Mouse (Mus musculus) heart, embryonic 16.5 days (tissue): ENCODE results near the gene Epb41. TPM values are rescaled to one million over a fixed set of nuclear protein-coding genes. Genes with fewer than 3 reads are reported as not detected.
A peak's percentile ranks its signal among the peaks of the same experiment; 100 is the strongest.

Experiments used
- ATAC-seq: fragments of 200-750 bp; cut with Nextera tagmentation; replicated peaks from 2 replicates; pipeline ENCODE4 v1.8.0; 2017; ENCODE audit warnings: moderate number of reproducible peaks; ENCODE audit not compliant: insufficient read depth, low FRiP score; ENCODE audit errors: extremely low read depth
- H3K27ac ChIP-seq: fragments of 300-500 bp; sonication (generic); 2 replicates; pipeline ENCODE4 v1.5.1; 2014; ENCODE audit warnings: mild to moderate bottlenecking, low read length, control low read depth, moderate library complexity
- H3K27me3 ChIP-seq: fragments of 300-500 bp; sonication (generic); 2 replicates; pipeline ENCODE4 v1.6.1; 2014; ENCODE audit warnings: low read length, mixed read lengths; ENCODE audit not compliant: control insufficient read depth, insufficient read depth
- H3K36me3 ChIP-seq: fragments of 300-500 bp; sonication (generic); 2 replicates; pipeline ENCODE4 v1.6.1; 2014; ENCODE audit not compliant: control insufficient read depth, insufficient read depth
- H3K4me1 ChIP-seq: fragments of 300-500 bp; sonication (generic); 2 replicates; pipeline ENCODE4 v1.6.1; 2014; ENCODE audit warnings: low read length, mixed read lengths; ENCODE audit not compliant: control insufficient read depth, insufficient read depth
- H3K4me2 ChIP-seq: fragments of 300-500 bp; sonication (generic); 2 replicates; pipeline ENCODE4 v1.6.1; 2014; ENCODE audit warnings: low read depth, mild to moderate bottlenecking, control low read depth, low read length
- H3K4me3 ChIP-seq: fragments of 300-500 bp; sonication (generic); 2 replicates; pipeline ENCODE4 v1.5.1; 2014; ENCODE audit warnings: mild to moderate bottlenecking, control low read depth, low read length
- H3K9ac ChIP-seq: fragments of 300-500 bp; sonication (generic); 2 replicates; pipeline ENCODE4 v1.6.1; 2014; ENCODE audit warnings: low read length, control low read depth
- H3K9me3 ChIP-seq: fragments of 300-500 bp; sonication (generic); replicated peaks from 2 replicates; pipeline ENCODE4 v1.6.1; 2016; ENCODE audit warnings: low read length; ENCODE audit not compliant: control insufficient read depth
- WGBS: fragments of 180-500 bp; shearing (Covaris S2); extraction: QIAGEN DNeasy Blood & Tissue Kit; methylation state at CpG from one replicate; pipeline ENCODE4 v1.1.7; 2014; 5-methylcytosine and 5-hydroxymethylcytosine counted together
- polyA plus RNA-seq: library from polyadenylated mRNA; unstranded; fragments of >200 nt; fragmentation: Nextera tagmentation; extraction: Ambion mirVana; gene quantifications from 2 replicates; pipeline ENCODE4 v1.2.1, GENCODE M21; 2015

Gene Epb41
- polyA plus RNA-seq, 1 experiment from 2014 or later: 67.4 TPM

DNA sequence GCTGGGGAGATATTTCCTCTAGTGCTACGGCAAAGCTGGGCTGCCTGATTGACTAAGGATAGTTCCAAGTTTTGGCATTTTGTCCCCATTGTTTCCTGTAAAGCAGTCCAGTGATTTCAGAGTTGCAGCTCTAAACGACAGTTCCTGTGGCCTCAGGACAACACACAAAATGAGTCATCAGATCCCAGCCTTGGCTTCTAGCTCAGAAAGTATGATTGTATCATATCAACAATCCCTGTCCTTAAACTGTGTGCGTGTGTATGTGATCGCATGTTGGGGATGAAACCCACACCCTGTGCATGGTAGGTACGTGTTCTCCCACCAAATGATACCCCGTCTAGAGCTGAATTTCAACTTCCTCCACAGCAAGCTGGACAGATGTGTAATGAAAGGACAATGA is 146.0 kb downstream of the Epb41 start:
- peaks cover 6% of the 10 kb centered on the region; the same call in 1 of the 2 replicates for H3K36me3 ChIP-seq
- H3K9me3 ChIP-seq: no peaks in the 10 kb centered on the region

DNA sequence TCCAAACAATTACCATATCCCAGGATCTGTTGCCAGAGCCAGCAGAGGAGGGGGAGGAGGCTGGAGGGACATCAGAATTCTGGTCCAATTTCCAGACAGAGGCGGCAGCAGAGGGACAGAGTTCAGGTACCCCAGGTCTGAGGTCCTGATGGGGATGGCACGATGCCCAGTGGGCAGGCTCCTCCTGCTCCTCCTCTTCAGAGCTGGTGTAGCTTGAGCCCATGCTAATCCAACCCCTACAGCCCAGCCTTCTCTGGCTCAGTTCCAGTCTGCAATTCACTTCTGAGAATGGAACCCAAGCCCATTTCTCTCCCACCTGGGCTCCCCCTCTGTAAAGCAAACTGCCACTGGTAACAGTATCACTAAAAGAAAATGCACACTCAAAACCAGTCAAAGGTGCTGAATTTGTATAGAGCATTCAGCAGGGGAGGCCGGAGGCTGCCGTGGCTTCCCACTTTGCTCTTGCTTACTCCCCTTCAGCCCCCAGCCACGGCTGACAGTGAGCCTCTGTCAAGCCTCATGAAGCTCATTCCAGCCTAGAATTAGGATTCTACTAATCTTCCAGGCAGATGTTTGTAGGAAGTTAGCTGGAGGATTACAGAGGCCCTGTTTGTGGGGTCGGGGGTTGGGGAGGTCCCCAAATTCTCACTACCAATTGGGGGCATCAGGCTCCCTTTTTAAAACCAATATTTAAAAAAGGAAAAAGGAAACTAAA is 150.9 kb downstream of the Epb41 start:
- Histone ChIP-seq H3K27ac (0 out of 2 replicates have a peak overlapping the region, but pooled peaks have one; percentile 16), H3K4me3 (no peak overlapping the region), H3K9me3 (no peaks in the 10 kb centered on the region), H3K36me3 (peaks cover 3% of the 10 kb centered on the region; the same call in 1 of the 2 replicates), H3K27me3 (peaks cover 6% of the 10 kb centered on the region; the same call in 1 of the 2 replicates), H3K4me2 (no peak overlapping the region), H3K4me1 (peaks cover 47% of the 10 kb centered on the region), H3K9ac (0 out of 2 replicates have a peak overlapping the region, but pooled peaks have one; percentile 13)
- no peak for ATAC-seq
- 41% methylated on average over 6 of the region's 6 CpGs for WGBS

More for the DNA sequence above, 146.0 kb downstream of the Epb41 start:
- Histone ChIP-seq H3K27me3 (no peaks in the 10 kb centered on the region), H3K4me3 (no peak overlapping the region), H3K9ac (no peak overlapping the region), H3K4me2 (no peak overlapping the region), H3K27ac (no peak overlapping the region), H3K4me1 (peaks cover 21% of the 10 kb centered on the region)
- ATAC-seq: no peak
- 73% methylated on average over 6 of the region's 6 CpGs for WGBS

DNA sequence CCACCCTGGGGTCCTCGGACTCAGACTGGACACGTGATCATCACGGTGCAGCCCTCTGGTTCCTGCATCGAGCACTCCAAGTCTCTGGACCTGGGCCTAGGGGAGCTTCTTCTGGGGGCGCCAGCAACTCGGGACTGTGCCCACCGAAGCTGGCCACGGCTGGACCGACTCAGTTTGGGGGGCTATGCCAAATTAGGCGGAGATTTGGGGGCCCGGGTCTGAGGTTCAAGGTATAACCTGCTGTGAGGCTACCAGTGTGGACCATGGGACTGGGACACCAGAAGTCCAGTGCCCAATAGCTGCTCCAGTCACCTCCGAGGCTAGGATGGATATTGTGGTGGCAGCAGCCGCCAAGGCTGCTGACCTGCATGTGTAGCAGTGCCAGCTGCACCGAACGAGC is 152.7 kb downstream of the Epb41 start:
- no peaks in the 10 kb centered on the region for H3K9me3 ChIP-seq
- 55% methylated on average over 15 of the region's 15 CpGs for WGBS
- H3K4me3 ChIP-seq: peak overlapping the region; percentile 72
- peak overlapping the region; percentile 92 for H3K4me2 ChIP-seq
- H3K36me3 ChIP-seq: no peaks in the 10 kb centered on the region; the same call in 1 of the 2 replicates
- no peak for ATAC-seq
- H3K27me3 ChIP-seq: peaks cover 6% of the 10 kb centered on the region; the same call in 1 of the 2 replicates
- peaks cover 58% of the 10 kb centered on the region for H3K4me1 ChIP-seq
- no peak overlapping the region for H3K27ac ChIP-seq
- H3K9ac ChIP-seq: peak overlapping the region; percentile 78

GRCm38 (mm10) chr4:131921461-131922346 is 153.4 kb downstream of the Epb41 start, which contains the start of gene Tmem200b:
TSS of gene Tmem200b (plus strand) at chr4:131921771.
- H3K4me2 ChIP-seq: peak within 1 kb of the TSS; percentile 92
- peak within 1 kb of the TSS; percentile 78 for H3K9ac ChIP-seq
- H3K4me1 ChIP-seq: peaks cover 58% of the 10 kb centered on the region
- H3K36me3 ChIP-seq: no peaks in the 10 kb centered on the region; the same call in 1 of the 2 replicates
- 3% methylated on average over 99 of the region's 130 CpGs for WGBS
- peak within 1 kb of the TSS; percentile 37 for H3K27ac ChIP-seq
- no peak for ATAC-seq
- peak within 1 kb of the TSS; percentile 72 for H3K4me3 ChIP-seq
- H3K27me3 ChIP-seq: peaks cover 6% of the 10 kb centered on the region; the same call in 1 of the 2 replicates
- H3K9me3 ChIP-seq: no peaks in the 10 kb centered on the region

DNA sequence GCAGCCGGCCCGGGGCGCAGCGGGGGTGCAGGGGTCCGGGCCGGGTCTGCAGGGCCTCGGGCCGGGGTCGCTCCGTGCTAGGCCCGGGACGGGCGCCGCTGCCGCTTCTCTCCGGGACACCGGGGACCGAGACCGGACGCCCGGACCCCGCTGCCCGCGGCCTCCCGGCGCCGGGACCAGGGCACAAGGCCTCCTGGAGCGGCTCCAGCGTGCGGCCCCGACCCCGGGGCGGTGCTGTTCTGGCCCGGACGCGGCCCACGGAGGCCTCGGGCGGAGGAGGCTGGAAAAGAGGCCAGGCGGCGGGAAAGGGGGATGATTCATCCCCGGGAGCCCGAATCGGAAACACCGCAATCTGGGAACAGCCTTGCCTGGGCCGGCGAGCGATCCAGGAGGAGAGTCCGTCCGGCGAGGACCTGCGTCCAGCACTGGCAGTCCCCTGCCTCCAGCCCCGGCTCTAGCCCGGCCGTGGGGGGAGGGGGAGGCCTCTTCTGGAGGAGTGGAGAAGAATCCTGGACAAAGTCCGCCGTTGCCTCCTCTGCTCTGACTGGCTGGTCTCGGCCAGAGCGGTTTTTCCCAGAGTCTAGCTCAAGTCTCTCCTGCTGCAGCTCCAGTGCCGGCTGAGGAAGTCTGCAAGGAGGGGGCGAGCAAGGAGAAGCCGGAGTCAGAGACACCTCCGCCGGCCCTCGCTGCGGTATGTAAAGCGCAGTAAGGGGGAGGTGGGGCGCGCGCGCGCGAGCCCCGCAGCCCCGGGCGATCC is 154.3 kb downstream of the Epb41 start:
- Histone ChIP-seq H3K9me3 (no peaks in the 10 kb centered on the region), H3K4me1 (peaks cover 55% of the 10 kb centered on the region), H3K9ac (peak overlapping the region; percentile 78), H3K27me3 (peaks cover 13% of the 10 kb centered on the region; the same call in 1 of the 2 replicates), H3K4me3 (peak overlapping the region; percentile 72), H3K4me2 (peak overlapping the region; percentile 92), H3K36me3 (no peaks in the 10 kb centered on the region; the same call in 1 of the 2 replicates), H3K27ac (peak overlapping the region; percentile 37)
- under 1% methylated on average over 58 of the region's 76 CpGs for WGBS
- ATAC-seq: no peak

GRCm38 (mm10) chr4:131920141-131920594 is 155.0 kb downstream of the Epb41 start:
- peak overlapping the region; percentile 37 for H3K27ac ChIP-seq
- H3K36me3 ChIP-seq: no peaks in the 10 kb centered on the region; the same call in 1 of the 2 replicates
- 2% methylated on average over 42 of the region's 51 CpGs for WGBS
- H3K4me1 ChIP-seq: peaks cover 55% of the 10 kb centered on the region
- no peaks in the 10 kb centered on the region for H3K9me3 ChIP-seq
- peak overlapping the region; percentile 78 for H3K9ac ChIP-seq
- peak overlapping the region; percentile 92 for H3K4me2 ChIP-seq
- ATAC-seq: 0 out of 2 replicates have a peak, but pooled peaks have one; percentile 21
- peaks cover 14% of the 10 kb centered on the region; the same call in 1 of the 2 replicates for H3K27me3 ChIP-seq
- H3K4me3 ChIP-seq: peak overlapping the region; percentile 72

DNA sequence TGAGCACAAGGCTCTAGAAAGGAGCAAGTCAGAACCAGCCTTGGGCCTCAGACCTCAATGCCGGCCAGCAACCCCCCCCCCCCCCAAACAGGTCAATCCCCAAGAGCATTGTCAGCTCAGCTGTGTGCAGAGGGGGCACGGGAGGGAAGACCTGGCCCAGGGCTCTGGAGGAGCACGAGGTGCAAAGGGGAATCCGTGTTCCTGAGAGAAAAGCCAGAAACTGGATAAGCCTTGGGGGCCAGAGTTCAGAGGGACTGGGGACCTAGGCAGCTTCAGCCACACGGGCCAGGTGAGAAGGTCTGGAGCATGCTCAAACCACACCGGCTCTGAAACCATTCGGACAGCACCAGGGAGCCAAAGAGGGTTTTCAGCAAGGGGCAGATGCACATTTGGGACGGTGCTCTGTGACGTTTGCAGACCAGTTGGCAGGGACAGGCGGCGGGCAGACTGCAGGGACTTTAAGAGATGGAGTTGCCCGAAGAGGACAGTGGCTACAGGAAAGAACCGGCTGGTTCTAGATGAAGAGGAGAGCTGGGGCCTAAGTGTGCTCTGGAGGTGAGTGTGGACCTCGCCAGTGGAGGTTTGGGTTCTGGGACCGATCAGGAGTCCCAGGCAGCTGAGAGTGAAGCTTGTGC is 155.5 kb downstream of the Epb41 start:
- peaks cover 14% of the 10 kb centered on the region; the same call in 1 of the 2 replicates for H3K27me3 ChIP-seq
- 18% methylated on average over 15 of the region's 15 CpGs for WGBS

More for the DNA sequence above, 155.5 kb downstream of the Epb41 start:
- Histone ChIP-seq H3K4me1 (peaks cover 53% of the 10 kb centered on the region), H3K9ac (peak overlapping the region; percentile 78), H3K4me3 (peak overlapping the region; percentile 72), H3K27ac (peak overlapping the region; percentile 41; the same call in 1 of the 2 replicates), H3K4me2 (peak overlapping the region; percentile 92), H3K36me3 (no peaks in the 10 kb centered on the region), H3K9me3 (no peaks in the 10 kb centered on the region)
- ATAC-seq: no peak
